Mouse (Mus musculus) neural tube, embryonic 11.5 days (tissue): ENCODE results near the gene Ssh1. TPM values are rescaled to one million over a fixed set of nuclear protein-coding genes. Genes with fewer than 3 reads are reported as not detected.
A peak's percentile ranks its signal among the peaks of the same experiment; 100 is the strongest.

Experiments used
- ATAC-seq: fragments of 200-750 bp; cut with Nextera tagmentation; 2 replicates; pipeline ENCODE4 v1.8.0; 2017; ENCODE audit warnings: moderate number of reproducible peaks, mild to moderate bottlenecking, moderate TSS enrichment, moderate library complexity; ENCODE audit not compliant: insufficient read depth, low FRiP score, low TSS enrichment
- DNase-seq: peaks from one replicate; pipeline ENCODE4 v3.0.0-alpha.2; 2015; ENCODE audit warnings: low spot score
- H3K27ac ChIP-seq: fragments of 300-500 bp; sonication (generic); 2 replicates; pipeline ENCODE4 v1.5.1; 2014; ENCODE audit warnings: low read depth, mild to moderate bottlenecking, low read length
- H3K27me3 ChIP-seq: fragments of 300-500 bp; sonication (generic); 2 replicates; pipeline ENCODE4 v1.6.1; 2014; ENCODE audit warnings: mild to moderate bottlenecking, low read length, mixed read lengths; ENCODE audit not compliant: control insufficient read depth, insufficient read depth
- H3K36me3 ChIP-seq: fragments of 300-500 bp; sonication (generic); 2 replicates; pipeline ENCODE4 v1.6.1; 2014; ENCODE audit warnings: mild to moderate bottlenecking, low read length, moderate library complexity, mixed read lengths; ENCODE audit not compliant: control insufficient read depth, insufficient read depth
- H3K4me1 ChIP-seq: fragments of 300-500 bp; sonication (generic); 2 replicates; pipeline ENCODE4 v1.6.1; 2014; ENCODE audit warnings: low read length, mixed read lengths; ENCODE audit not compliant: control insufficient read depth, insufficient read depth
- H3K4me2 ChIP-seq: fragments of 300-500 bp; sonication (generic); 2 replicates; pipeline ENCODE4 v1.6.1; 2014; ENCODE audit warnings: low read depth, mild to moderate bottlenecking, moderate library complexity
- H3K4me3 ChIP-seq: fragments of 300-500 bp; sonication (generic); 2 replicates; pipeline ENCODE4 v1.5.1; 2014; ENCODE audit warnings: low read depth, low read length
- H3K9ac ChIP-seq: fragments of 300-500 bp; sonication (generic); 2 replicates; pipeline ENCODE4 v1.6.1; 2014; ENCODE audit warnings: mild to moderate bottlenecking, low read length
- H3K9me3 ChIP-seq: fragments of 300-500 bp; sonication (generic); 2 replicates; pipeline ENCODE4 v1.6.1; 2016; ENCODE audit warnings: low read length; ENCODE audit not compliant: control insufficient read depth
- WGBS: fragments of 180-500 bp; shearing (Covaris S2); extraction: QIAGEN DNeasy Blood & Tissue Kit; methylation state at CpG from one replicate; pipeline ENCODE4 v1.1.7; 2014; 5-methylcytosine and 5-hydroxymethylcytosine counted together
- polyA plus RNA-seq: library from polyadenylated mRNA; unstranded; fragments of >200 nt; fragmentation: Nextera tagmentation; extraction: Ambion mirVana; gene quantifications from 2 replicates; pipeline ENCODE4 v1.2.1, GENCODE M21; 2014

Gene Ssh1
- polyA plus RNA-seq, 1 experiment from 2014 or later = 24.5 TPM

DNA sequence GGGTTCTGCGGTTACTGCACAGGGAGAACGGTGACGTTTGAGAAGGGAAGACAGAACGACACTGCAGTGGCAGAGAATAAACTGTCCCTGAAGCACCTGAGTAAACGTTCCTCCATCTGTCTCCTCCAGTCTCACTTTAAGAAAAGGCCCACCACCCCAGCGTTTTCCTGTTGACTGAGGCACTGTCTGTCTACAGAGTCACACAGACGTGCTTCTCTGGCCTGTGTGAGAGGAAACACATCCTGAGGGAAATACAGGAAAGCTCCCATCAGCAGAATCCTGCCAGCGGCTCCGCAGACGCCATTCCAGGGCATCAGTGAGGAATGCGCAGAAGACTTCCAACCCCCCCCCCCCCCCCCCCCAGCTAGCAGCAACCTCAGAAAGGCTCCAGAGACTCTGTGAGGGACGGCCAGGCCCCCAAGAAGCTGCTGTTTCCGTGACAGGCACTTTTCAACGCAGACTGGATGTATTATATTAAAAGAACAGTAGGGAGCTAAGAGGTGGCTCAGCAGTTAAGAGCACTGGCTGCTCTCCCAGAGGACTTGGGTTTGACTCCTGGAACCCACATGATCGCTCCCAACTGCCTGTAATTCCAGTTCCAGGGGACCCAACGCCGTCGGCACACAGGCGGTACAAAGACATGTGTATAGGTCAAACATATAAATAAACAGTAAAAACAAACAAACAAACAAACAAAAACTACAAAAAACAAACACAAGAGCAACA, 104.3 kb downstream of the Ssh1 start:
- 30% methylated on average over 19 of the region's 19 CpGs for WGBS
- Histone ChIP-seq H3K4me1 (peaks cover 20% of the 10 kb centered on the region), H3K4me3 (no peak overlapping the region), H3K9me3 (no peaks in the 10 kb centered on the region), H3K4me2 (peak overlapping the region; percentile 5; the same call in 1 of the 2 replicates), H3K36me3 (no peaks in the 10 kb centered on the region), H3K9ac (0 out of 2 replicates have a peak overlapping the region, but pooled peaks have one; percentile 10), H3K27ac (0 out of 2 replicates have a peak overlapping the region, but pooled peaks have one; percentile 31), H3K27me3 (no peaks in the 10 kb centered on the region)
- ATAC-seq = no peak
- DNase-seq = no peak

GRCm38 (mm10) chr5:113888186-113888795, 105.4 kb downstream of the Ssh1 start:
- no peak for ATAC-seq
- no peak overlapping the region for H3K4me2 ChIP-seq
- peaks cover 26% of the 10 kb centered on the region for H3K4me1 ChIP-seq
- no peaks in the 10 kb centered on the region for H3K27me3 ChIP-seq
- no peaks in the 10 kb centered on the region for H3K9me3 ChIP-seq
- no peak overlapping the region for H3K27ac ChIP-seq
- no peak overlapping the region for H3K4me3 ChIP-seq
- no peak overlapping the region for H3K9ac ChIP-seq
- no peaks in the 10 kb centered on the region for H3K36me3 ChIP-seq
- no peak for DNase-seq
- WGBS = 88% methylated on average over 5 of the region's 5 CpGs

GRCm38 (mm10) chr5:113887132-113887531, 106.6 kb downstream of the Ssh1 start:
- DNase-seq (no peak), ATAC-seq (no peak)
- no peak overlapping the region for H3K27ac ChIP-seq
- H3K4me1 ChIP-seq = peaks cover 32% of the 10 kb centered on the region
- H3K27me3 ChIP-seq = no peaks in the 10 kb centered on the region
- H3K9ac ChIP-seq = no peak overlapping the region
- H3K4me3 ChIP-seq = no peak overlapping the region
- H3K36me3 ChIP-seq = no peaks in the 10 kb centered on the region
- 67% methylated on average over 11 of the region's 11 CpGs for WGBS
- no peaks in the 10 kb centered on the region for H3K9me3 ChIP-seq
- H3K4me2 ChIP-seq = no peak overlapping the region

Other genes starting within 250 kb of the Ssh1 start
- 59.4 and 59.9 TPM in 2 replicates for gene Sart3, start 221.4 kb downstream of the Ssh1 start, polyA plus RNA-seq
- 101 and 107 TPM in 2 replicates for gene Iscu, start 221.1 kb downstream of the Ssh1 start, polyA plus RNA-seq
- 29.3 and 36.5 TPM in 2 replicates for gene Tmem119, start 193.4 kb downstream of the Ssh1 start, polyA plus RNA-seq
- gene Selplg, start 161.2 kb downstream of the Ssh1 start, polyA plus RNA-seq = 1.7 and 2.8 TPM in 2 replicates
- gene Coro1c, start 85.1 kb downstream of the Ssh1 start, polyA plus RNA-seq = 256 and 297 TPM in 2 replicates
- gene Dao, start 9.8 kb upstream of the Ssh1 start, polyA plus RNA-seq = not detected in 2 replicates
- 12.7 and 14.5 TPM in 2 replicates for gene Usp30, start 71.6 kb upstream of the Ssh1 start, polyA plus RNA-seq
- 27.3 and 32.9 TPM in 2 replicates for gene Svop, start 97.7 kb upstream of the Ssh1 start, polyA plus RNA-seq
- 12.8 and 13.1 TPM in 2 replicates for gene Alkbh2, start 134.3 kb upstream of the Ssh1 start, polyA plus RNA-seq
- 26.6 and 28.0 TPM in 2 replicates for gene Ung, start 136.5 kb upstream of the Ssh1 start, polyA plus RNA-seq
- gene Acacb, start 152.6 kb upstream of the Ssh1 start, polyA plus RNA-seq = 0.82 and 1.8 TPM in 2 replicates